Mouse (Mus musculus) ovary, adult 18-20 months (tissue): Measurements from ENCODE around the gene Cactin.
A peak's percentile ranks its signal among the peaks of the same experiment; 100 is the strongest.

ENCODE experiments used
- DNase-seq: peaks from one replicate; pipeline ENCODE4 v3.0.0; 2022; ENCODE audit warnings: low spot score, mixed read lengths

The Cactin gene

DNA sequence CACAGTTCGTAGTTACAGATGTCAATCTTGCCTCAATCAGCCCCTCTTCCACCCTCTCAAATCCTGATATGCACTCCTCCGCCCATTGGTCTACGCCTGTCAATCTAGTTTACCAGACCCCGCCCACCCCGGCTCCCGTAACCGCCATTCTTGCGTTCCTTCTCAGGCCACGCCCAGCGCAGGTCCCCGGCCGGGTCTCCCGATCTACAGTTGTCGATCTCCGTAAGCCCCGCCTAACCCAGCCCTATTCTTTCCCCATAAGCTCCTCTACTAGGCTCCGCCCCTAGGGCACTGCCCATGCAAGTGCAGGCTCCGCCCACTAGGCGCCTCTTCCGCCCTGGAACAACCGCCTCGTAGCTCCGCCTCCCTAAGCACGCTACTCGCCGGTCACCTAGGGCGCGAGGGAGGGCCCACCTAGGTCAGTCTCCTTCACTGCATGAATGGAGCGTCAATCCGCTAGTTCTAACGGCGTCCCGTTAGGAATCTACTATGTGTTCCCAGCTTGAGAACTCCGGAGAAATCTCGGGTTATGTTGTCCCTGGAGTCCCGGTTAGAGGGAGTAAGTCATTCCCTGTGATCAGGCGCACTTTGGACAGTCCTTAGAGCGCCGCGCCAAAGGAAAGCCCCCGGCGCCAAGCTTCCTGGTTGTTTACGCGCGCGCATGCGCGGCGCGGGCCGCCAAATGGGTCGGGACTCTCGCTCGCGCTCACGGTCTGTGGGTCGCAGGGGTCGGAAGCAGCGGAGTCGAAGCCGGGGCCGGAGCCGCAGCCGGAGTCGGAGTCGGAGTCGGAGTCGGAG lies at the start of gene Cactin:
Gene Cactin, plus strand, starts transcription at position 554 of the 798 bp plus-strand sequence.
- peak; percentile 100 for DNase-seq

DNA sequence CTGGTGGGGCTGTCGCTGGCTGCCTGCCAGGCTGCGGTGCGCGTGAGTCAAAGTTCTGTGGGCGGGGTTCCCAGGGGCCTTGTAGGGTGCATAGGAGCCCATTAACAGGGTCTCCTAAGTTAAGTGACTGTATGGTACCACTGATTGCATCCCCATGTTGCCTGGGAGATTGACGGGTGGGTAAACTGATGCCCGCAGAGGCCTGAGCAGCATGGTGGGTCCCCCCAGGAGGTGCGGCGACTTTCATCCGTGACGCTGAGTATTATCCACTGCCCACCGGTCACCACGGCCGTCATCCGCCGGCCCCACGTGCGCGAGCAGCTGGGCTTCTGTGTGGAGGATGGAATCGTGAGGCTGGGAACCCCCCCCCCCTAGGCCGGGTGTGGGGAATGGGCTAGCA lies 48.5 kb upstream of the Cactin start:
- no peak for DNase-seq

DNA sequence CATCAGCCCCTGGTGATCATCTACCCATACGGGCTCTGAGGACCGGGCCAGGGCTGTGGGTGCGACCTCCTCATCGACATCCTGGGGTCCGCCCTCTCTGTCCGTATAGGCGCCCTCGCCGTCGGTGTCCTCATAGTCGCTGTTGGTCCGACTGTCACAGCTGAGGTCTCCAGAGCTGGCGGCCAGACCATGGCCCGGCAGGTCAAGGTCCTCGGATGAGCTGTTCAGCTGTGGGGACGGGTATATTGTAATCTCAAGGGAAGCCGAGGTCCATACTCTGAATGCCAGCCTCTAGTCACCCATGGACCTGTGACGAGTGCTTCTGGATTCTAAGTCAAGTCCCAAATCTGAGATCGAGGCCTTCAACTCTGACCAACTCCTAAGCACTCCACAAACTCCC lies 47.1 kb upstream of the Cactin start:
- DNase-seq: no peak

DNA sequence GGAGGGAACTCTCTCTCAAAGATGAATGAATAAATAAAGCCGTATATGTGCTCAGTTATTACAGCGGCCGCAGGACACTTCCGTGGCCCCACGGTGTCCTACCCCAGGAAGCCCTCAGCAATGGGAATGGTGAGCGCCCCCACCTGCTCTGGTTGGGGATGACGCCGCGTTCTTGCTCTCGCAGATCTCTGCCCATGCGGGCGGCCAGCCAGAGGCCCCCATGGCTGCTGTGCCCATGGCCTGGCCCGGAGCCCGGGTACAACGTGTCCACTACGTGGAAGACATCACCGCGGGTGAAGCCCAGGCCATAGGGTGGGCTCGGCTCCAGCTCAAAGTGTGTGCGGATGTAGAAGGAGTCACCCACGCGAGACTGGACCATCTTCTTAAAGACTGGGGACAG lies 43.2 kb upstream of the Cactin start:
- DNase-seq: no peak

GRCm38 (mm10) chr10:81279496-81279895 lies 41.4 kb upstream of the Cactin start:
- DNase-seq: no peak

DNA sequence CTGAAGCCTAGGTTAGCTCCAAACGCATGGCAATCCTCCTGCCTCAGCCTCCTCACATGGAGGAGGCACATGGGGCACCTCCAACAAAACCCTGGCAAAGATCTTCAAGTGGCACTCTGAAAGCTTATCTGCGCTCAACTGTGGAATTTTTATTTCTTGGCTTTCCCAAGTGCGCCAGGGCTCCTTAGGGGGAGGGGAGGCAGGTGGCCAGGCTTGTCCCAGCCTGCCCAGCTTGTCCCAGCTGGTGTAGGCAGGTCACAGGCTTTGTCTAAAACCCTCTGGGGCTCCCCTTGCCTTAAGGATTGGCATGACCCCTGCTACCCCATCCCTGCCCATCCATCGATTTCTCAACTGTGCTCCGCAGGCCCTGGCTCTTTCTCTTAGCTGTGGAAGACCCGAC lies 36.7 kb upstream of the Cactin start:
- no peak for DNase-seq

DNA sequence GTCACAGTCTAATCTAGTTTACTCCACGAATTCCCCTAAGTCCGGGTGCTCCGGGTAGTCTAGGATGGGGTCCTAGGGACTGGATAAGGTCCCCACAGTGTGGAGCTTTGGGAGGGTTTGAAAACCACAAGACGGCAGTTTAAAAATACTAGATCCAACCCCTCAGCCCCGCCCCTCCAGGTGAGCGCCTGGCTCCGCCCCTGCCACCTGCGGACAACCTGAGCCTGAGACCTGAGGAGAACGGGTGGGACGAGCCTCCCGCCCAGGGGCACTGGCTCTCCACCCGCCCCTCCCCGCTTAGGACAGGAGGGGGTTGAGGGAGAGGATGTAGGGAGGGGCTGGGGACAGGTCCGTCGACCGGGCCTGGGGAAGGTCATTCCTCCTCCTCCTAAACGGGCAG lies 36.2 kb upstream of the Cactin start:
- no peak for DNase-seq

- DNase-seq: peak; percentile 75
These were observed 35.0 kb upstream of the Cactin start for GRCm38 (mm10) chr10:81285694-81286450.

- DNase-seq: no peak
These were observed 34.3 kb upstream of the Cactin start for GRCm38 (mm10) chr10:81286586-81286985.

DNA sequence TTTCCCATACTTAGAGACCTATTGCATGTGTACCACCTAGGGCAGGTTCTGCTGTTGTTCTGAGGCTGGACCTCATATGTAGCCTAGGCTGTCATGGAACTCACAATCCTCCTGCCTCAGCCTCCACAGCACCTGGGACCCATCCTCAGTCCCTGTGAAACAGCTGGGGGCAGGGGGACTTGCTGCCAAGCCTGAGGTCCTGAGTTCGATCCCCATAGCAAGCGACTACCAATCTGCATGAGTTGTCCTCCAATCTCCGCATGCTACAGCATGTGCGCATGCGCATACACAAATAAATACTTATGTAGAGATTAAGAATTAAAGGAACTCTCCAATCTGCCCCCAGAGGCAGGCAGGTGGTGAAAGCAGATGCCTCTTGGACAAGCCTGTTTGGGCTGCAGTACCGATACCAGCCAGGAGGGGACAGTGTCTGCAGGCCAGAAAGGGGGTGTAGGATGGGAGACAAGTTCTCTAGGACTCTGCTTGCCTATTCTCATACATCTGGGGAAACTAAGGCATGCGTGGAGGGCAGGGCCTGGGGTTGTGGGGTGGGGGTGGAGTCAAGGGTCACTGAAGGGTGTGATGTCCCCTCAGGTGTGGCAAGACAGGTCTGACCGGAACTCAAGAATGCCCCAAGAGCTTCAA lies 33.3 kb upstream of the Cactin start:
- no peak for DNase-seq

DNA sequence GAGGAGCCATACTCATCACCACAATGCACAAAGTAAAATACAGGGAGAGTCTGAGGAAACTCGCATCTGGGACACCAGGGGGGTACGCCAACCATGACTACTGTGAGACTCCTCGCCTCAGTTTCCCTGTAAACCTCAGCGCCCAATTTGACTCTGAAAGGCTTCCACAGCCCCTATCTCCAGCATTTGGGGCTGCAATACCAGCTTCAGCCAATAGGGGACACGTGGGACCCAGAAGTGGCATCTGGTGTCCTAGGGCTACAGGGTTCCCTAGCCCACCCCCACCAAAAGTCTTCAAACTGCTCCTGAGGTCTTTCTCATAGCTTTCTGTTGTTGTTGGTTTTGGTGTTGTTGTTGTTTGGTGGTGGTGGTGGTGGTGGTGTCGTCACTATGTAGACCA lies 32.3 kb upstream of the Cactin start:
- no peak for DNase-seq

- no peak for DNase-seq
These were observed 31.6 kb upstream of the Cactin start for GRCm38 (mm10) chr10:81289278-81289677.

DNA sequence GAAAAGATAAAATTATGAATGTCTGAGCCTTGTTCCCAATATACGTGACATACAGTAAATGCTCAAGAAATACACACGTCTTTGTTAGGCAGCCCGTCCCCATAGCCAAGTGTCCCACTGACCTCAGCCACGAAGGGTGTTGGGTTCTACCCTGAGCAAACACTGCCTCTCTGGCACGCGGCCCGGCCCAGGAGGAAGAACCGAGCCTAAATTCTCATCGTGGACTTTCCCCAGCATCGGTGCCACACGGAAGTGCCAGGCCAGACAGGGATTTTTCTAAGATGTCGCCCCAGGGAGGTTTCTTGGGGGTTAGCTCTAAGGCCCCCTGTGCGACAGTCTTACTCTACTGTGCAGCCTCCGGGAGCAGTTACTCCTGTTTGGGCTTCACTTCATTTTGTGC lies 31.1 kb upstream of the Cactin start:
- DNase-seq: no peak

GRCm38 (mm10) chr10:81290698-81291460 lies 30.0 kb upstream of the Cactin start:
- no peak for DNase-seq

- DNase-seq: no peak
These were observed 29.3 kb upstream of the Cactin start, which contains the start of gene Tjp3 for GRCm38 (mm10) chr10:81291511-81292104. Gene Tjp3 (minus strand): TSS chr10:81291581.

DNA sequence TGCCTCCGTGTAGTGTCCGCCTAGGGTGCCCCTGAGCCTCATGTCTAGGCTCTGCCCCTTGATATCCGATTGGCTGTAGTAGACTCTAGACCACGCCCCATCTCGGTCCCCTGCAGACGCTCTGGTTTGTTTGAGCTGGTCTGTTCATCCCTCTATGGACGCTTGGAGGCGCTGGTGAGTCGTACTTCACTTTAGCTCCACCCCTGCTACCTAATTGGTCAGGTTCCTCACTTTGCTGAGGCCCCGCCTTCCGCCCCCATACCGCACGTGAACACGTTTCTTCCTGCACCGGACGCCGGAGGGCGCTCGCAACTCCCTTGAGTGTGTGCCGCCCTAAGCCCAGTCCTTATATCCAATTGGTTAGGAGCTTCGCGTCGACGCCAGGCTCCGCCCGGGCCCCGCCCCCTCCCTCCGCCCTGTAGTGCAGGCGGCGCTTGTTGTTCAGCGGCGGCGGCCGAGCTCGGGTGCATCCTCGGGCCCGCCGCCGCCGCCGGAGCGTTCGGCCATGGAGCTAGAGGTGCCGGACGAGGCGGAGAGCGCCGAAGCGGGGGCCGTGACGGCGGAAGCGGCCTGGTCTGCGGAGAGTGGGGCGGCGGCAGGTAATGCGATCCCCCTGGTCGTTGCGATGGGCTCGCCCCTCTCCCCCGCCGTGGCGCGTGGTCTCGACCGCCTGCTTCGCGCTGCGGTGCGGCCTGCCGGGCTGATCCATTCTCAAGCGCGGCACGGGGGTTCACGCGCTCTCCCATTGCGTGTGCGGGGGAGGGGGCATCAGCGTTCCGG lies 28.2 kb upstream of the Cactin start, which contains the start of gene Pip5k1c:
Gene Pip5k1c, plus strand, starts transcription at position 410 of the 780 bp plus-strand sequence.
- peak; percentile 98 for DNase-seq

DNA sequence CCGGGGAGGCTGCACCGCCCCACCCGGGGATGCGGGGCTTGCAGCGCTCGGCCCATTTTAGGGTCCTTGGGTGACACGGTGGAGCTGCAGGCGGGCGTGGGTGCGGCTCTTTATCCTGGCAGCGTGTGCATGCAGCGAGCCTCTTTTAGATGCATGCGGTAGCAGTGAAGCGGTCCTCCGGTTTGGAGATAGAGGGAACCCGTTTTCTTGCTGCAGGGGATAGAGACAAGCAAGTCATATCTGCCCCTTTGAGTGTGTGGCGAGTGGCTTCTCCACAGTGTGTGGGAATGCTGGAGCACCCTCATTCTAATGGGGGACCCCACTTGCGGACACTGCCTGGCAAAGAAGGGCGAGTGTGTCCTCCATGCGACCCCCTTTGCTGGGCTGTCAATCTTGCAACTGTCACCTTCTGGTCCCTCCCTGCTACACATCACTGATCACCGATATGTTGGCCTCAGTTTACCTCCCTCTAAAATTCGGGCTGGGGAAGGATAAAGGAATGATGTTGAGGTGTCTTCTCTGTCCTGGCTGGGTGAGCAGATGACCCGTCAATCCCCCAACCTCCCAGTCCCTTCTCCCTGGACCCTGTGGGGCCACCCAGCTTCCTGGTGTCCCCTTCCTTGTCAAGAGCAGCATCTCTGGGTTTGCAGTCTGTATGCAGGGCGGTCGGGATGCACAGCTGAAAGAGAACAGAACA lies 27.4 kb upstream of the Cactin start:
- no peak for DNase-seq

DNA sequence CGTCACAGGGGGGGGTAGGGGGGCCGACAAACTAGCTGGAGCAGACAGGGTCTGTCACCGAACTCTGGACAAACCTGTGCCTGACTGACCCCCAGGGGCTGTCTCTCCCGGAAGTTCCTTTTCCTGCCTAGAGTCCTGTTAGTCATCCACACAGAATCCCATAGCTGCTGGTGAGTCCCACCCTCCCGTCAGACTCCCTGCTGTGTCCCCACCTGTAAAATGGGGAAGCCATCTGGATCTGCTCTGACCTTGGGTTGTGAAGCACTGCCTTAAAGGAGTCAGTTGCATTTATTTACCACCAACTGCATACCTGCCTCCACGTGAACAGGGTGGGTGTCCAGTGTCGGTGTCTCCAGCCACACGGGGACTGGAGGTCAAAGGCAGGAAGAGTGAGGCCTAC lies 26.5 kb upstream of the Cactin start:
- no peak for DNase-seq

GRCm38 (mm10) chr10:81295185-81295584 lies 25.7 kb upstream of the Cactin start:
- no peak for DNase-seq

DNA sequence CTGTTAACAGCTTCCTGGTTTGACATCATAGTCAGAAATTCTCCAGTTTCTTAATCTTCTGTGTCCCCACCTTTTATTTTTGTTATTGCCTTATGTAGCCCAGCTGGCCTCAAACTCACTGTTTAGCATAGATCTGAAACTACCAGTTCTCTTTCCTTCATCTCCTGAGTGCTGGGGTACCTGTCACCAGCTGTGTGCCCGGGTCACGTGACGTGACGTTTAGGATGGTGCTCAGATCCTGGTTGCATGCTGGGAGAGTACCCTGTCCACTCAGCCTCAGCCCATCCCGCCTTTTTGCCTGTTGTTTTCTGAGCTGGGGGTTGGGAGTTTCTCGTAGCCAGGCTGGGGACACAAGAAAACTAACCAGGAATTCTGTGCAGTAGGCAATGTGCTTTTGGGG lies 23.7 kb upstream of the Cactin start:
- DNase-seq: no peak
